Mouse (Mus musculus) liver, embryonic 14.5 days (tissue): ENCODE results near the gene Ufm1.

Experiments
- CTCF ChIP-seq: IDR thresholded peaks from 2 replicates; pipeline ENCODE4 v1.5.1; 2016; ENCODE audit warnings: antibody characterized with exemption, low read depth, control low read depth
- EP300 ChIP-seq: IDR thresholded peaks from 2 replicates; pipeline ENCODE4 v1.6.1; 2016; ENCODE audit warnings: antibody characterized with exemption, low read depth

GRCm38 (mm10) chr3:53847726-53848125 lies 15.9 kb downstream of the Ufm1 start:
- TF ChIP-seq EP300 (no peak), CTCF (no peak)
